Mouse (Mus musculus): ENCODE results near the gene Btbd3. TPM values are rescaled to one million over a fixed set of nuclear protein-coding genes. Genes with fewer than 3 reads are reported as not detected.
A peak's percentile ranks its signal among the peaks of the same experiment; 100 is the strongest.

Gene Btbd3
- polyA plus RNA-seq (2014; fragmentation: Nextera tagmentation; extraction: Ambion mirVana) = 24.4 and 29.7 TPM in 2 replicates

DNA sequence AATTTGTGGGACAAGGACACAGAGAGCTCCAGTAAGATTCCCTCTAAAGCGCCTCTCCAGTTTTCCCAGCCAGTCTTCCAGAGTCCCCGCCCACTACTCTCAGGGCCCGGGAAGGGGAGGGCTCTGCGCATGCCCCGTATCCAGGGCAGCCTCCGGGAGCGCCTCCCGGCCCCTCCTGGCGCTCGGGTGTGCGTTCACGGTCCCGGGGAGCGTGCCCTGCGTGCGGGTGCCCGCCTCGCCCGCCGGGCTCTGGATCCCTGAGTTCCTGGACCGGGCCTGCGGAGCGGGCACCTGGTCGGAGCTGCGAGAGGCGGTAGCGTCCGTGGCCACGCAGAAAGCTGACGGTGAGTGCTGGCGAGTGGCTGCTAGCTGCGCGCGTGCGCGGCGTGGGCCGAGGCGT is at the start of gene Btbd3:
Btbd3 (plus strand) TSS at position 155 of the 400 bp plus-strand sequence.
- Histone ChIP-seq H3K4me1 (ENCODE audit: control insufficient read depth, insufficient read depth, low read length) (peaks cover 13% of the 10 kb centered on the region), H3K9me3 (replicated peaks; ENCODE audit: control insufficient read depth, low read length) (no peaks in the 10 kb centered on the region), H3K4me2 (ENCODE audit: low read length) (peak within 1 kb of the TSS; percentile 74), H3K27me3 (replicated peaks; ENCODE audit: control insufficient read depth, insufficient read depth, low read length) (no peaks in the 10 kb centered on the region), H3K9ac (ENCODE audit: low read length) (peak within 1 kb of the TSS; percentile 87), H3K4me3 (ENCODE audit: low read depth, low read length) (peak within 1 kb of the TSS; percentile 93), H3K36me3 (ENCODE audit: control insufficient read depth, insufficient read depth, low read length) (no peaks in the 10 kb centered on the region), H3K27ac (ENCODE audit: low read depth, low read length) (peak within 1 kb of the TSS; percentile 92)
- ATAC-seq (peak; percentile 99), DNase-seq (ENCODE audit: low spot score) (peak; percentile 97)
- under 1% methylated on average over 39 of the region's 39 CpGs for WGBS

DNA sequence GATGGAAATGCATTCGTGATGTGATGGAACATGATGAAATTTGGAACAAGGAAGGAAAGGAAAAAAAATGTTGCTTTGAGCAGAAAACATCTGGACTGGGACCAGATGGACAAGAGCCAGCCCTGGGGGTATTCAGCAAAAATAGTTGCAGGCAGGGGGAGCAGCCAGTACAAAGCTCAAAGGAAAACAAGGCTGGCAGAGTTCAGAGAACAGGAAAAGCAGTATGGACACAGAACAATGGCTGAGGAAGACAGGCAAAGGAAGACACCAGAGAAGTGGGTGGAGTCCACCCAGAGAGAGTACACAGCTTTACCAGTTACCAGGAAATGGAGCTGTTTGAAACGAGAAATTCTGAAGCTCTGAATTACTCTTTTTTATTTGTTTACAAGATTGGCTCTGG is 40.8 kb upstream of the Btbd3 start:
- Histone ChIP-seq H3K4me1 (ENCODE audit: control insufficient read depth, insufficient read depth, low read length) (no peaks in the 10 kb centered on the region), H3K4me3 (ENCODE audit: low read depth, low read length) (no peak overlapping the region), H3K9me3 (replicated peaks; ENCODE audit: control insufficient read depth, low read length) (no peaks in the 10 kb centered on the region), H3K27ac (ENCODE audit: low read depth, low read length) (no peak overlapping the region), H3K9ac (ENCODE audit: low read length) (no peak overlapping the region), H3K27me3 (replicated peaks; ENCODE audit: control insufficient read depth, insufficient read depth, low read length) (no peaks in the 10 kb centered on the region), H3K36me3 (ENCODE audit: control insufficient read depth, insufficient read depth, low read length) (no peaks in the 10 kb centered on the region), H3K4me2 (ENCODE audit: low read length) (no peak overlapping the region)
- DNase-seq (ENCODE audit: low spot score) = peak; percentile 17
- ATAC-seq = no peak
- WGBS = 56% methylated on average over 2 of the region's 2 CpGs

GRCm38 (mm10) chr2:138220269-138220668 is 36.1 kb upstream of the Btbd3 start:
- WGBS = 67% methylated on average over 1 of the region's 1 CpGs
- no peaks in the 10 kb centered on the region for H3K27me3 ChIP-seq (replicated peaks; ENCODE audit: control insufficient read depth, insufficient read depth, low read length)
- H3K36me3 ChIP-seq (ENCODE audit: control insufficient read depth, insufficient read depth, low read length) = no peaks in the 10 kb centered on the region
- H3K4me1 ChIP-seq (ENCODE audit: control insufficient read depth, insufficient read depth, low read length) = no peaks in the 10 kb centered on the region
- H3K9me3 ChIP-seq (replicated peaks; ENCODE audit: control insufficient read depth, low read length) = no peaks in the 10 kb centered on the region
- DNase-seq (ENCODE audit: low spot score) (peak; percentile 31), ATAC-seq (no peak)
- H3K4me3 ChIP-seq (ENCODE audit: low read depth, low read length) = no peak overlapping the region
- H3K4me2 ChIP-seq (ENCODE audit: low read length) = no peak overlapping the region
- no peak overlapping the region for H3K27ac ChIP-seq (ENCODE audit: low read depth, low read length)
- no peak overlapping the region for H3K9ac ChIP-seq (ENCODE audit: low read length)

DNA sequence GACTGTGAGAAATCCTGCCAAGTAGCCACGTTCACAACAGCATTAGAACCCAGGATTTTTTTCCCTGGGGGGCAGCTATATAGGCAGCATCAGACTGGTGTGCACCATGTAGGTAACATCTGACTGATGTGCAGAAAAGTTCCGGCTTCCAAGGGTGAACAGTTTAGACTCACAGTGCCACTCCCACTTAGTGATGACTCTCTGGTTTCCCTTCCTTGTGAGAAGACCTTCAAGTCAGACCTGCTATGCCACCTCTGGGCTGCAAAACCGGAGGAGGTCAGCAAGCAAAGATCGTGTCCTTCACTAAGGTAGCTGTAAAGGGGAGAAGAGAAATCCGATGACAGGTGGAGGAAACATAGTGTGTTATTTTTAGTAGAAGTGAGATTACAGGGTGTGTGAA is 24.1 kb upstream of the Btbd3 start:
- Histone ChIP-seq H3K27me3 (replicated peaks; ENCODE audit: control insufficient read depth, insufficient read depth, low read length) (no peaks in the 10 kb centered on the region), H3K4me1 (ENCODE audit: control insufficient read depth, insufficient read depth, low read length) (no peaks in the 10 kb centered on the region), H3K9me3 (replicated peaks; ENCODE audit: control insufficient read depth, low read length) (no peaks in the 10 kb centered on the region), H3K27ac (ENCODE audit: low read depth, low read length) (no peak overlapping the region), H3K4me3 (ENCODE audit: low read depth, low read length) (no peak overlapping the region), H3K9ac (ENCODE audit: low read length) (no peak overlapping the region), H3K36me3 (ENCODE audit: control insufficient read depth, insufficient read depth, low read length) (no peaks in the 10 kb centered on the region), H3K4me2 (ENCODE audit: low read length) (no peak overlapping the region)
- WGBS = 74% methylated on average over 5 of the region's 5 CpGs
- no peak for DNase-seq (ENCODE audit: low spot score)
- ATAC-seq = no peak

GRCm38 (mm10) chr2:138236149-138236548 is 20.2 kb upstream of the Btbd3 start:
- DNase-seq (ENCODE audit: low spot score) = no peak
- Histone ChIP-seq H3K36me3 (ENCODE audit: control insufficient read depth, insufficient read depth, low read length) (no peaks in the 10 kb centered on the region), H3K27ac (ENCODE audit: low read depth, low read length) (no peak overlapping the region), H3K9me3 (replicated peaks; ENCODE audit: control insufficient read depth, low read length) (no peaks in the 10 kb centered on the region), H3K27me3 (replicated peaks; ENCODE audit: control insufficient read depth, insufficient read depth, low read length) (no peaks in the 10 kb centered on the region), H3K9ac (ENCODE audit: low read length) (no peak overlapping the region), H3K4me2 (ENCODE audit: low read length) (no peak overlapping the region), H3K4me3 (ENCODE audit: low read depth, low read length) (no peak overlapping the region), H3K4me1 (ENCODE audit: control insufficient read depth, insufficient read depth, low read length) (no peaks in the 10 kb centered on the region)
- WGBS = 88% methylated on average over 2 of the region's 2 CpGs
- no peak for ATAC-seq

- no peaks in the 10 kb centered on the region for H3K27me3 ChIP-seq (replicated peaks; ENCODE audit: control insufficient read depth, insufficient read depth, low read length)
- no peaks in the 10 kb centered on the region; the same call in 1 of the 2 replicates for H3K4me1 ChIP-seq (ENCODE audit: control insufficient read depth, insufficient read depth, low read length)
- WGBS = 84% methylated on average over 5 of the region's 5 CpGs
- DNase-seq (ENCODE audit: low spot score) (no peak), ATAC-seq (no peak)
- no peak overlapping the region for H3K4me3 ChIP-seq (ENCODE audit: low read depth, low read length)
- H3K27ac ChIP-seq (ENCODE audit: low read depth, low read length) = no peak overlapping the region
- H3K9ac ChIP-seq (ENCODE audit: low read length) = no peak overlapping the region
- H3K4me2 ChIP-seq (ENCODE audit: low read length) = no peak overlapping the region
- H3K36me3 ChIP-seq (ENCODE audit: control insufficient read depth, insufficient read depth, low read length) = no peaks in the 10 kb centered on the region
- H3K9me3 ChIP-seq (replicated peaks; ENCODE audit: control insufficient read depth, low read length) = no peaks in the 10 kb centered on the region
These were observed 13.9 kb upstream of the Btbd3 start for GRCm38 (mm10) chr2:138242452-138242851.

- H3K27ac ChIP-seq (ENCODE audit: low read depth, low read length) = no peak overlapping the region
- no peaks in the 10 kb centered on the region for H3K9me3 ChIP-seq (replicated peaks; ENCODE audit: control insufficient read depth, low read length)
- no peaks in the 10 kb centered on the region for H3K27me3 ChIP-seq (replicated peaks; ENCODE audit: control insufficient read depth, insufficient read depth, low read length)
- DNase-seq (ENCODE audit: low spot score) (peak; percentile 78), ATAC-seq (peak; percentile 89)
- H3K4me2 ChIP-seq (ENCODE audit: low read length) = no peak overlapping the region
- no peak overlapping the region for H3K9ac ChIP-seq (ENCODE audit: low read length)
- H3K4me1 ChIP-seq (ENCODE audit: control insufficient read depth, insufficient read depth, low read length) = no peaks in the 10 kb centered on the region; the same call in 1 of the 2 replicates
- H3K36me3 ChIP-seq (ENCODE audit: control insufficient read depth, insufficient read depth, low read length) = no peaks in the 10 kb centered on the region
- WGBS = 55% methylated on average over 2 of the region's 2 CpGs
- no peak overlapping the region for H3K4me3 ChIP-seq (ENCODE audit: low read depth, low read length)
These were observed 10.6 kb upstream of the Btbd3 start for GRCm38 (mm10) chr2:138245631-138246289.

DNA sequence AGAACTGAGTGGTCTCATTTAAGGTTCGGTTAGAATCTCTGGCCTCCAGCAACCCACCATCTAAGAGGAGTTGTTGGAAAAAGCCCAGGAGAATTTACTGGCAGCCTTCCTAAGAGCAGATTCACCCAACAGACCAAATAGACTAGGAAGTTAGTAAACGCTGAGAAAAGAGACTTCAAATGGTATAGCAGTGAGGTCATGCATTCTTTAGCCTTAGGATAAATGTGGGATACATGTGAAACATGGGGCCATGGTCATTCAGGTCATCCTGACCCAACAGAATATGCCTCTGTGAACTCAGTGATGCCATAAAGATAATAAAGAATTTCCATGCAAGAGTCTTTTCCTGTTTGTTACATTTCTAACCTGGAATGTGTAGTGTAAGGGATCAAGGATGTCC is 8.4 kb upstream of the Btbd3 start:
- no peak overlapping the region for H3K4me2 ChIP-seq (ENCODE audit: low read length)
- WGBS = 81% methylated on average over 2 of the region's 2 CpGs
- ATAC-seq = no peak

DNA sequence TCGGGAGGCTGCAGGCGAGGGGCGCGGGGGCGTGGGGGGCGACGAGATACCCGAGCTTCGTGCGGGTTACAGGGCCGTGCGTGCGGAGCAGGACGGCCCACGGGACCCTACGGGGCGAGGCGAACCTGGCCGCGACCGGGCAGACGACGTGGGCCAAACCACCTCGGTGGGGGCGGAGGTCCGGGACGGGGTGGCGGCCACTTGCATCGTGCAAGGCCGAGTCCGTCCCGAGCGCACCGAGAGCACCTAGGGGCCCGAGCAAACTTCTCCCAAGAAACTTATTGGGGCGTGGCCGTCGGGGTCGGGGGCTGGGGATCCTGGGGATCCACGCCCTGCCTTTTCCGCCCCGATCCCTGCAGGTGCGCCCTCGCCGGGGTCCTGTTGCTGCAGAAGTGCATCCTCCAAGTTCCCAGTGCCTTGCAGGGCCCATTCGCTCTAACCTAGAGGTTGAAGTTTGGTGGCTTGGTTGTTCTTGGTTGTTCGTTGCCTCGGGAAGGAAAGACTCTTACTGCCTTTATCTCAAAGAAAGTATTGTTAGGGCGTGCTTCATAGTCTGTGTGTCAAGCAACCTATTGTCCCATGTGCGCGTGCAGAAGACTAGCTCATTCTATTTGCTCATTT is 596 bp downstream of the Btbd3 start:
- Histone ChIP-seq H3K27ac (ENCODE audit: low read depth, low read length) (peak overlapping the region; percentile 92), H3K4me1 (ENCODE audit: control insufficient read depth, insufficient read depth, low read length) (peaks cover 13% of the 10 kb centered on the region), H3K9ac (ENCODE audit: low read length) (peak overlapping the region; percentile 87), H3K36me3 (ENCODE audit: control insufficient read depth, insufficient read depth, low read length) (no peaks in the 10 kb centered on the region), H3K9me3 (replicated peaks; ENCODE audit: control insufficient read depth, low read length) (no peaks in the 10 kb centered on the region), H3K4me2 (ENCODE audit: low read length) (peak overlapping the region; percentile 74), H3K27me3 (replicated peaks; ENCODE audit: control insufficient read depth, insufficient read depth, low read length) (no peaks in the 10 kb centered on the region), H3K4me3 (ENCODE audit: low read depth, low read length) (peak overlapping the region; percentile 93)
- WGBS = under 1% methylated on average over 48 of the region's 51 CpGs
- peak; percentile 24 for DNase-seq (ENCODE audit: low spot score)
- peak; percentile 68 for ATAC-seq

More for the DNA sequence above, 8.4 kb upstream of the Btbd3 start:
- Histone ChIP-seq H3K27ac (ENCODE audit: low read depth, low read length) (no peak overlapping the region), H3K27me3 (replicated peaks; ENCODE audit: control insufficient read depth, insufficient read depth, low read length) (no peaks in the 10 kb centered on the region), H3K4me1 (ENCODE audit: control insufficient read depth, insufficient read depth, low read length) (no peaks in the 10 kb centered on the region; the same call in 1 of the 2 replicates), H3K36me3 (ENCODE audit: control insufficient read depth, insufficient read depth, low read length) (no peaks in the 10 kb centered on the region), H3K9me3 (replicated peaks; ENCODE audit: control insufficient read depth, low read length) (no peaks in the 10 kb centered on the region), H3K9ac (ENCODE audit: low read length) (no peak overlapping the region), H3K4me3 (ENCODE audit: low read depth, low read length) (no peak overlapping the region)
- no peak for DNase-seq (ENCODE audit: low spot score)
